Mouse (Mus musculus) brain, embryonic 14.5 days (tissue): ENCODE results near the gene Fcgr1.
"Not testable (repeated sequence)": the region's sequence is repeated elsewhere in the genome, so short reads cannot be mapped to it uniquely, and the experiment has no call there.

Experiments used
- CTCF ChIP-seq: fragments of 200-500 bp; IDR thresholded peaks from 2 replicates; pipeline ENCODE4 v1.5.1; 2012; ENCODE audit warnings: inconsistent platforms, mild to moderate bottlenecking, moderate library complexity, borderline replicate concordance; ENCODE audit not compliant: insufficient read depth, insufficient read length; ENCODE audit errors: extremely low read depth
- POLR2A ChIP-seq: fragments of 200-500 bp; IDR thresholded peaks from 2 replicates; pipeline ENCODE4 v1.6.1; 2012; ENCODE audit warnings: mild to moderate bottlenecking, inconsistent platforms, borderline replicate concordance; ENCODE audit not compliant: poor library complexity, insufficient read depth, insufficient read length, severe bottlenecking; ENCODE audit errors: extremely low read depth

- TF ChIP-seq CTCF, POLR2A: not testable (repeated sequence)
Observed at GRCm38 (mm10) chr3:96246427-96246856, 47.3 kb downstream of the Fcgr1 start, which contains the start of gene Hist2h3c1.
